Mouse (Mus musculus) NIH3T3 (cell line): ENCODE results near the gene Ahnak.
"Not testable (repeated sequence)": the region's sequence is repeated elsewhere in the genome, so short reads cannot be mapped to it uniquely, and the experiment has no call there.

Experiments
- DNase-seq: peaks from one replicate; pipeline ENCODE4 v3.0.0-alpha.2; 2012; ENCODE audit warnings: low read depth

Ahnak gene

DNA sequence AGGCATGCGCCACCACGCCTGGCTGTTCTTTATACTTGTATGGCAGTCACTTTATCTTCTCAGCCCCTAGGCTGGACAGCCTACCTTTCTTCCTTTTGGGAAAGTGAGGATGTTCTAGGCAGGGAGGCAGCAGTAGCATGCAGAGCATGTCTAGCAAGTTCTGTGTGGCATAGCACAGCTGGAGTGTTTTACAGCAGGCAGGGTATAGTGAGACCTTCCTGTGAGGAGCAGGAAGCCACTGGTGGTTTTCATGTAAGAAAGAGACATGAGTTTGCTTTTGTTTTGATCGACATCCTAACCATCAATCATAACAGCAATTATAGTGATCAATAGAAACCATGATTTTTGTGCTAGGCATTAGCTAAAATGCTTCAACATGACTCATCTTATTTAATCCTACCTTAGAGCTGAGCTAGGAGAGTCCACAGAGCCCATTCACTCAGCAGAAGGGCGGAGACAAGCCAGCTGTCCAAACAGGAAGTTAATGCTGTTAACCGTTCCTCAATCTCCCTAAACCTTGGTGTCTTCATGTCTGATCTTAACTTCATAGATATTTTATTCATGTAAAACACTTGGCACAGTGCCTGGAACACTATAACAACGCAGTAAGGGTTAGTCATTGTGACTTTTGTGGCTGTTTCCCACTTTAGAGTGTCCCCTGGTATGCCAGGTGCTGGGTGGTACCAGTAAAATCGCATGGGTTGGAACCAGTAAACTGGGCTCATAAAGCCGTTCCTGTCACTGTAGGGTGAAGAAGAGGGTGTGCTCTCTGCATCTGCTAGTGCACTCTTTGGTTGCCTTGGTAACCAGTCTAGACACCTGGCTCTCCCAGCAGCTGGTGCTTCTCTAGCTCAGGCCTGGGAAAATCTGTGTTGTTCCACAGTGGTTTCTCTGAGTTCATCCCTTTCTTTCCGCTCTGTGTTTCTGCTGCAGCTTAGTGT, 76.8 kb downstream of the Ahnak start:
- DNase-seq = peak; percentile 57

DNA sequence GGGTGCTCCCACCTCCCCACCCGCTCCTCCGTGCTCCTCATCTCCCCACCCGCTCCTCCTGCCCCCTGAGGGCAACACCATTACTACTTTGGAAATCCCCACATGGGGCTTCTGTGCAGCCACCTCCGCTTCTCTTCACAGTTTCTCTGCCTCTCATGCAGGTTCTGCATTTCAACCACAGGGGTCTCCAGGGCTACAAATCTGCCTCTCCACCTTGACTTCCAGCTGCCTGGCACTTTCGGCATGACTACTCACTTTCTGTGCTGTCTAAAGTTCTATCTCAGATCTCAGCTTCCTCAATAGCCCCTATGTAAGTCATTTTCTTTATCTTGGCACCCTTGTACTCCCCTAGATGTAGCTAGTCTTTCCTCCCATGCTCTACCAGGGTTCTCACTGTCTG, 78.2 kb downstream of the Ahnak start:
- DNase-seq = no peak

DNA sequence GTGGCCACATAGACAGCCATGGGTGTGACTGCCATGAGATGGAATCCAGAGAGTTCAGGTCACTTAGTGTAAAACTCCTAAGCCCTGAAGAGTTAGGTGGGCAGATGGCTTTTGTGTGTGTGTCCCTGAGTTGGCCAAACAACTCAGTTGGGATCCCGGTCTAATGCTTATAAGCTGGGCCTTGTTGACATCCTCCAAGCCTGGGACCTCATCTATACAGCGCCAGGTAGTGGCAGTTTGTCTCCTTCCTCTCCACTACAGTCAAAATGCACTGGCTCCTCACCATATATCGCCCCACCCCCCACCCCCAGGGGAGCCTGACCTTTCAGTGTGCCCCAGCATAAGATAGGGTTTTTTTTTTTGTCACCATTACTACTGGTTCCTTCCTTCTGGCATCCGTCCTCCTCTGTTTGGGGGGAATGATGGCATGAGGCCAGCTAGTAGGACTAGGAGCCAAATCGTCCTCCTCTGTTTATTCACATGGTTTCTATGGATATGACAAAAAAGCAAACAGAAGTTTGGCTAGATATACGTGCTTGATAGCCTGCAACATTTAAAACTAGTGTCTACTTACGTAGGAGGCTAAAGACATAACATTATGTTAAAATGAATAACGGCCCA, 80.7 kb downstream of the Ahnak start:
- peak; percentile 44 for DNase-seq

DNA sequence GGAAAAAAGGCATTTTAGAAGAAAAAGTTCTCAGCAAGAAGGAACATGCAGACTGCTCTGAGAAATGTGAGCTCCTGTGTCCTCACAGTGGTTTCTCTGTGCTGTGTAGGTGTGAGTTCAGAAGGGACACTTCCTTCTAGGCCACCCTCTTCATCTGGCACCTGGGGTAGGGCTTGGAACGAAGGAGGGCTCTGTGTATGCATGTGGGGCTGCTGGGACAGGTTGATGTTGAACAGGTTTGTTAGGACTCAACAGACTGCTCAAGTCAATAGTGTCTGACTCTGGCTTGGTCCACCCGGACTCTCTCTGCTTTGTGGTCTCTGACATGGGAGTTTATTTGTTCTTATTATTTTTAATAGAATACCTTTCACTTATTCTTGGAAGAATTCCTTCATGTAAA, 81.2 kb downstream of the Ahnak start:
- no peak for DNase-seq

DNA sequence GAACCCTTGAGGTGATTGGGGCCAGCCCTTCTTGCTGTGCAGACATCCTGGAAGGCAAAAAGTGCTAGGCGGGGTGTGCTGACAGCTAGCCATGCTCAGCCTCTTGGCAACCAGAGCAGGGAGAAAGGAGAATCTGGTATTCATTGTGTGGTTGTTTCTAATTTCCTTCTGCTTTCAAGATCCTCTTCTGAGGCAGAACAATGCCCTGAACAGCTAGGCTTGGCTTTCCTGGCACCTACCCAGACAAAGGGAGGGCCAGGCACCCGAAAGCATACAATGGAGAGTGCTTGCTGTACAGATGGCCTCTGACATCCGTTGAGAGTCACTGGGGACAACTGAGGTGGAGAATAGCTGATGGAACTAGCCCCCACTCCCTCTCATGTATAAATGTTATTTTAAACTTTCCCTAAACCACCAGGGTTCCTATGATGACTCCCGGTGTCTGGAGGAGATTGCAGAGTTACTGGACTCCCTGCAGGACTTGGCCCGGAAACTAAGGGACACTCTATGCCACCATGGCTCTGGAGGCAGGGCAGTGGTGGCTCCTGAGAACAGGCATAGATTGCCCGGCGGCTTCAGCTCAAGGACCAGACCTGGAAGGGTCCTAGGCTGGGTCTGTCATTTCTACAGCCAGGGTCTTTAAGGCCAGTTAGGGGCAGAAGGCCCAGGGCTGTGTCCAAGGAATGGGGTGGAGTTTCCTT, 82.5 kb downstream of the Ahnak start:
- DNase-seq = peak; percentile 86

DNA sequence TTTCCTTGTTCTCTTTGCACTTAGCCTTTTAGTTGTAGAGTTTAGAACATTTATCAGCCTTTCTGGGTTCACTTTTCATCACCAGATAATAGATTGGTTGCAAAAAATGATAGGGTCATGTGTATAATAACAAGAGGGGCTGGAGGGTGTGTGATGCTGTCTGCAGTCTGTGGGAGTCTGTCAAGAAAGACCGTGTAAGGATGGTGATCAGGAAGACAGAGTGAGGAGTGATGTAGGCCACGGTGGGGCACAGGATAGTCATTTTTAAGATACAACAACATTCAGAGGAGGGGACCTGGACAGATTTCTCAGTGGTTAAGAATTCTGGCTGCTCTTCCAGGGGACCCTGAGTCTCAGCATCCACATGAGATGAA, 83.1 kb downstream of the Ahnak start:
- peak; percentile 66 for DNase-seq

DNA sequence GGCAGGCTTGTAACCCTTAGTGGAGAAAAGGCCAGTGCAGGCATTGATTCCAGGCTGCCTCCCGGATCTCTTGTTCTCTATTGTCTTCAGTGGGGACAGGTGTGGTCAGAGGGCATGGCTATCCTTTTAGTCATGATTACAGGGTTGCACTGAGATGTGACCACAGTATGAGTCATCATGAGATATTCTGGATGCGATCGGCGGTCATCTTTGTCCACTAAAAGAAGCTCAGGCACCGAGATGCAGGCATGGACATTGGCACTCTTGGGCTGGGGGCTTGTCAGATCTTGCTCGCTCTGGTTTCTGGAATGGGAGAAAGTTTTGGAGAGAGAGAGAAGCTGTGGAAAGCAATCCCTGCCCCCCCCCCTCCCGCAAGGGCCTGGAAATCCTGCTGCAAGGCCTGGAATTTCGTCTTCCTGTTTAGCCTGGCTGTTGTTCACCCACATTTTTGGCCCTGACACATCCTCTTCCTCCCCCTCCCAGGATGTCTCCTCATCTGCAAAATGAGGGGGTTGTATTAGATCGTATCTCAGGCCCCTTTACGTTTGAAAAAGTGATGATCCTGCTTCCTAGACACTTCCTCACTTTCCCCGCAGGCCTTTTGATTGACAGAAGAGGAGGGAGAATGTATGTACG, 84.8 kb downstream of the Ahnak start:
- DNase-seq = peak; percentile 80

DNA sequence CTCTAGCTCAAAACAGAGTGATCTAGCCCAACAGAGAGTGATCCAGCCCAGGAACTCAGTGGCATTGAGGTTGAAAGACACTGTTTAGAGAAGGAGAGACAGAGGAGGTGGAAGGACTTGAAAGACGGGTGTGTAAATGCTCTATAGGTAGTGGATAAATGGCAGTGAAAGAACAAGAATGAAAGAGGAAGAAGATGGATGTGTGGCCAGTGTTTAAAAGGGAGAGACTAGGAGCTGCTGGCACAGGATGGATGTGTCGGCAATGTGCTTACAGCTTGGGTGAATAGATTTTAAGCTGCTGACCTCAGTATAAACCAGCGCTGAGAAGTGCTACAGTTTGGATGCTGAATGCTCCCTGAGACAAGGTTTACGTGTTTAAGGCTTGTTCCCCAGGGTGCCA, 85.3 kb downstream of the Ahnak start:
- peak; percentile 51 for DNase-seq

DNA sequence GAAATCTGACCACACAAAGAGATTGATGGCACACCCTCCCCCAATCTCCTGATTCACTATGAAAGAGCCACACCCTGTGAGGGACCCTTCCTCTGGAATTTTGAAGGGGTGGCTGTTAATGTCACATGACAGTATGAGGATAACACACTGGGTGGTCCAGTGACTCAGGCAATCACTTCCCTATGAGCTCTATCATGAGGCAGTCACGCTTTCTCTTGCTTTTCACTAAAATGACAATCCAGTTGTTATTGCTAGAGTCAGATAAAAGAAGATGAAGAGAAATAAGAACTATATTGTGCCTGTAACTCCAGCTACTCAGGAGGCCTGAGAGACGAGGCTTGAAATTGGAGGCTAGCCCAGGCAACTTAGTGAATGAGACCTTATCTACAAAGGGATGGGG, 86.5 kb downstream of the Ahnak start:
- no peak for DNase-seq

DNA sequence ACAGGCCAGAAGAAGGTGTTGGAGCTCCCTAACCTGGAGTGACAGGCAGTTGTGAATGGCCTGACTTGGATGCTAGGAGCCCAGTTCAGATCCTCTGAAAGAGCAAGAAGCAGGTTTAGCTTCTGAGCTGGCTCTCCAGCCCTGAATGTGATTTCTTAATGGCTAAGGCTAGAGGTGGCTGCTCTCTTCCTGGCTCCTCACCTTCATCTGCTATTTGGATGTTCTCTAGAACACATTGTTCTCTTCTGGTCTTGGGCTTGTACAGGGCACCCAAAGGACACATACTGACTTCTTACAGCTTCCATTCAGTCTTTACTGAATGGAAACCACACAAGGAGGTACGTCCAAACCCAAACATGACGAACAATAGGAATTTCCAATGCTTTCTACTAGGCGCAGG, 87.0 kb downstream of the Ahnak start:
- DNase-seq = no peak

DNA sequence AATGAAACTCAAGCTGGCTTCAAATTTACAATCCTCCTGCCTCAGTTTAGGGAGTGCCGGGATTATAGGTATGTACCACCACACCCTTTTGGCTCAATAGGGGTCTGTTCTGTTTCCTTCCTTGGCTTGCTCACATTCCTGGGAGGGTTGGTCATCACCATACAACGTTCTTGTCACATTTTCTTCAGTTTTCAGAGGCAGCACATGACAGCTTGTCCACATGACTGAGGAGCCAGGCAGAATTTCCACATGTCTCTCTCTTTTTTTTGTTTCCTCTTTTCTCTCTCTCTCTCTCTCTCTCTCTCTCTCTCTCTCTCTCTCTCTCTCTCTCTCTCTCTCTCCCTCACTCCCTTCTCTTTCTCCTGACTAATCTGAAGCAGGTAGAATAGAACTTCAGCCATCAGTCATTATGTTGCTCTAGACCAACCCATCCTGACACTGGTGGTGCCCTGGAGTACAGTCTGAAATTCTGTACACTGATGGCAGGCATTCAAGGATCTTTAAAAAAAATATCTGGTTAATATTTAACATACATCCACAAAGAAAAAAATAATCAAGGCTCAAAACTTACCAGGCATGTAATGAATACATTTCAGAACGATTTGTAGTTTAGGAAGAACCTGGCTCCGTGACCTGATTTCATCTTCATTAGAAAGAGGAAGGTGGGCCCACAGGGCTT, 88.0 kb downstream of the Ahnak start:
- peak; percentile 49 for DNase-seq

DNA sequence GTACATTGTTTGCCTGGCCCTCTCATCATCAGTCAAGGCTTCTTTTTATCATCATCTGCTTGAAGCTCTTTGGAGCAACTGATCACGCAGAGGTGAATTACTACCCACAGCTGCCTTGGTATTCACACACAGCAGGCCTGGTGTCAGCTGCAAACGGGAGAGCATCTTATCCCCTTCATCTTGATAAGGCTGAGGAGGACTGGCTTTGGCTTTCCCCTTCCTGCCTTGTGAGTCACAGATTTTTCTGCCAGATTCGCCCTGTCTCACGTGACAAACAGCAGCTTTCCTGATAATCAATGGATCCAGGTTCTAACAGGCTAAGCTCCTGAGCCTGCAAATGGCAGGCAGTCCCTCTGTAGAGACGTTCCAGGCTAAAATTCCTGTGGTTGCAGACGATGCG, 90.8 kb downstream of the Ahnak start:
- peak; percentile 75 for DNase-seq

DNA sequence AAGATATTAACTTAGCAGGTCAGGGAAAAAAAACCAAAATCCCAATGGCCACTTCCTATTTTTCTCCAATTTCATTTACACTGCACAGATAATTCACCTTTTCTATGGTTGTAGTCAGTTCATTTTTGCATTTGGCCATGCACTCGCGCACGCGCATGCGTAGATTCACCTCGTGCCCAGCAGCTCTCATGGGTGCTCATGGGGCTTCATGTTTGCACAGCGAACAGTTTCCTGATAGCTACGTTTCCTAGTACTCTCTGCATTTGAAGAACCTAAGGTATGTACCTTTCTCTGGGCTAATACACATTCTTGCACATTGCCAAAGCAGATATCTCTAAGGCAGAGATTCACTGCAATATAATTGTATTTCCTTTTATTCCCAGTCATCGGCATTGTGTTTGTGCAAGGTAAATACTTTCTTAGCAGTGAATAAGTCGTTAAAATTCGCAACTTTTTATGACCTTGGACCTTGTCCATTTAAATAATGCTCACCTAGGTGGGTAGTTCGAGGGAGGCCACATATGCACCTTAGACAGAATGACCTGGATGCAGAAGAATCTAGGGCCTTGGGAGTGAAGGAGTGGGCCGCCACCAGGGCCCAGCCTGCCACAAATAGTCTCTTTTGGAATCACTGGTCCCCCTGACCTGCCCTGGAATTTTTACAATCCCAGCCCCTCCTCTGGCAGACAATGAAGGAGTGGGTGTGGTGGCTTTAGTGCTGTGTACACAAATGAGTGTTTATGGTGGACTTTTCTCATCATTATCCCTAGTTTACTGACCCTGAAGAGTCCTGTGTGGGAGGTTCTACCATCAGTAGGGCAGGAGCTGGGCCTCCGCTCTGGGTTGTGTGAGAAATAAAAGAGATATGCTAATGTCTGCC, 92.5 kb downstream of the Ahnak start:
- no peak for DNase-seq

DNA sequence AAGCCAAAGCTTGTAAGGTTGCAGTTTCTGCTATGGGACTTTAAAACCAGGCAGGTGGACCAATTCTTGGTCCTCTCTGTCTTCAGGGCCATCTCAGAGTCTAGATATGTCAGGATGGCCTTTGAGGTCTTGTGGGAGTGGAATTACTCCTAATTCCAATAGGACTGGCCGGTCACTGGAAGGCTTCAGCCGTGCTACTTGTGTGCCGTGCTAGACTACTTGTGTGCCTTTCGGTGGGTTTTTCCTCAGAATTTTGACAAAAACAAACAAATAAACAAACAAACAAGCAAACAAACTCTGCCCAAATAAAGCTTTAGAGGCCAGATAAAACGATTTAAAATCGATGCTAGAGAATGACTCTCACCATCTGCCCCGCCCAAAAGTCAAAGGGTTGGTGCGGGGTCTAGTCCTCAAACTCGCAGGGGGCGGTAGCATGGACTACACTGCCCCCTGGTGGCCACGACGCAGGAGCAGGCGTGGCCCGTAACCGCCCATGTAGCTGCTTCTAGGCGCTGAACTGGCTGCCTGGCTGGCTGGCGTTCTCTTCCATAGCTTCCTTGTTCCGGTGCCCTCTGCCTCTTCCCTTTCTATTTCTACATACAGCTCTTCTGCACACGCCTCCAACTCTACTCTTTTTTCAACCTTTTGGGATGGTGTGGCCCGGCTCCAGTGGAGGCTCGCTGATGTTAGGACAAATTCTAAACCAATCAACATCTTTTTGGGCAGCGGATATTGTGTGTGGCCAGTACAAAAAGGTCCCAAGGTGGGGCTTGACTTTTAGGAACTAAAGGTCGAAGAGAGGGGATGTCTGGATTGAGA, 93.3 kb downstream of the Ahnak start:
- peak; percentile 98 for DNase-seq

DNA sequence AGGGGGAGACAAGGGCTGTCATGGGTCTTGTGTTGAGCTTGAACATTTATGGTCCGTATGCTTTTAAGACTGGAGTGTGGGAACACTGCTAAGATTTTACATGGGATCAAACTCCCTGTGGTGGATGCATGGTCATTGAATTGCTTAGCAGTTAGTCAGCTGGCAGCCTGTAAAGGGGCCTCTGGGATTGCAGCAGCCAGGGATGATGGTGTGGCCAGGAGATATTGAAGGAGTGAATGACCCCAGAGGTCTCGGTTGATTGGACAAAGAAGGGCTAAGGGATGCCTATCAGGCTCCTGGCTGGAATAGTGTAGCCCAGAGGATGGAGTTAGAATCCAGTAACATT, 93.9 kb downstream of the Ahnak start:
- peak; percentile 76 for DNase-seq

DNA sequence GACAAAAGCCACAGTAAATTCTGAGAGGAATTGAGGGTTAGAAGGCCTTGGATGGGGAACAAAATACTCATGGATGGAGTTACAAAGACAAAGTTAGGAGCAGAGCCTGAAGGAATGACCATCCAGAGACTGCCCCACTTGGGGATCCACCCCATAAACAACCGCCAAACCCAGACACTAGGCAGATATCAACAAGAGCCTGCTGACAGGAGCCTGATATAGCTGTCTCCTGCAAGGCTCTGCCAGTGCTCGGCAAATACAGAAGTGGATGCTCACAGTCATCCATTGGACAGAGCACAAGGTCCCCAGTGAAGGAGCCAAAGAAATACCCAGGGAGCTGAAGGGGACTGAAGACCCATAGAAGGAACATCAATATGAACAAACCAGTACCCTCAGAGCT, 94.8 kb downstream of the Ahnak start:
- DNase-seq = not testable (repeated sequence)

DNA sequence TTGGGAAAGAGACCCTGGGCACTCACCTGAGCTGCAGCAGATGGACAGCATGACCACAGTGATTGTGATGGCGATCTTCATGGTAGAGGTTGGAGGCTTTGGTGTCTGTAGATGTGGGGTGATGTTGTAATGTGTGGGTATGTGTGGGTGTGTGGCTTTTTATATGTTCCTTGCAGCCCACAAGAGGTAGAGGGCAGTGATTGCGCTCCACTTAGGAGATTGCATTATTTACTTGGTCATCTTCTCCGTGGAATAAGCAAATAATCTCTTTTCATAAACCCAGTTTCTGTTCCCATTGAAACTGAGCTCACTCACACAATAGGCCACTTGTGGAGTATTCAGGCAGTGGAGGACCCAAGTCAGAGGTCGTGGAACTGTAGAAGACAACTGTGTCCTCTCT, 98.7 kb downstream of the Ahnak start, which contains the start of gene Scgb1a1:
Gene Scgb1a1 (minus strand): TSS at position 138 of the 400 bp plus-strand sequence.
- DNase-seq = no peak

DNA sequence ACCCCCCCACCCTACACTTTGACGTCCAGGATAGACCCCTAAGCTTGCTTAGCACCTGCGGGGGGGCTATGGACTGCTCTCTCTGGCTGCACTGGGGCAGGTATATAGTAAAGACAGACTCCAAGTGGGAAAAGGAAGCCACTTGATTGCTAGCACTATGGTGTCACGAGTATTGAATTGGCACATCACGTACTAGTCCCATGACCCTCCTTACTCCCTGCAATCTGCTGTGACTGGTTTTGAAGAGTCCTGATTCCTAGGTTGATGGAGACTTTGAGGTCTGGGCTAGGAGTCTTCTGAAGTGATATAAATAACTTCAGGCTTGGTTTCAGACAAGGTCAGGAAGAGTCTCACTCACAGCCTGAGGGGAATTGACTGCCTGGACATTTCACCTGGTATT, 101.1 kb downstream of the Ahnak start:
- DNase-seq = no peak

DNA sequence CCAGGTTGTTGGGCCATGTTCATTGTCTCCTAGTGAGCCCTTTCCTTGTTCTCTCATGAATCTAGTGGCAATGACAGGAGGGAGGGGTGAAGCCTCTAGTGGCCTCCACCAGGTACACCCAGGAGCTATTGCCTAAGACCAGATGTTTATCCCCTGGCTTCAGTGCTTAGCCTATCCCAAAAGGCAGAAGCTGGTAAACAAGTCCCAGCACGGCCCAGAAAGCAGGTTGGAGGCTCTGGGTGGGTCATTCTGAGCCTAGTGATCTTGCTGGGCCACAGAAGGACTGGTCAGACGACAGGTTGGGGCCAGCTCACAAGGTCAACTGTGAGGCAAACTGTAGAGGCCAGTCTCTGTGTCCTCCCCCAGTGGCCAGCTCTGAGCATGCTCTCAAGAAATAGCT, 101.6 kb downstream of the Ahnak start:
- no peak for DNase-seq

DNA sequence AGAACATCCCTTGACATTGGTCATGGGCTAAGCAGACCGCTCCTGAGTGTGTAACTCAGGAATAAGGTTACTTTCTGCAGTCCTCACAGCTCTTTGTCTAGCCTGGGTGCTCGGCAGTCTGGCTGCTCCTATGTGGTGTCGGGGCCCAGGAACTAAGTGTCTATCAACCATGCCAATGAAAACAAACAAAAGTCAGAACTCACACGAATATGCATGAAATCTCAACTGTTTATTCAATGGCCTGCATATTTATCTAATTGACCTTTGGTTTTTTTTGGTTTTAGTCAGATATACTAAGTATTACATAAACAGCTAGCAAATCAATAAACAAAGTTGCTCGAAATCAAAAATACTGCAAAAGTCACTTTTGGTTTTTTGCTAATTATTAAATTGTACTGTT, 106.0 kb downstream of the Ahnak start:
- peak; percentile 47 for DNase-seq
